9 mouse cellular contexts compared by ENCODE assay signal in genomic region chr5:131813952-131814502, GRCm38 (mm10).
A peak's percentile ranks its signal among the peaks of the same experiment; 100 is the strongest.
DNase-seq lines count a peak whose midpoint lies in the region; ATAC-seq and TF ChIP-seq lines count a peak whose summit lies in the region.
"Had no signal": no experiment of that assay in that cellular context is flagged by ENCODE, and none has a peak within 500 bp of the region (broad histone marks: within the 10 kb centered on the region; RNA-seq: fewer than 3 reads in every experiment).

No protein-coding gene starts in this region.

- H3K27ac ChIP-seq in forebrain, embryonic 15.5 days (replicated peaks) = peak overlapping the region; percentile 51
- H3K27ac ChIP-seq in forebrain, embryonic 10.5 days = no peak overlapping the region
- H3K27ac ChIP-seq in MEL (ENCODE audit: control insufficient read depth, low read depth, low read length) = peak overlapping the region; percentile 89
- H3K27ac ChIP-seq in heart, embryonic 14.5 days (replicated peaks in 1 of 2; ENCODE audit: control insufficient read depth in 1 of 2, insufficient read depth in 1 of 2, low read depth in 2 of 2, low read length in 2 of 2) = peak overlapping the region; percentile 20 to 61; a peak in 3 of 4 replicates
- H3K27ac ChIP-seq in liver, embryonic 14.5 days = no peak overlapping the region; the same call in 1 of the 2 replicates
- H3K27ac ChIP-seq in hindbrain, postnatal 0 days = no peak overlapping the region
- H3K27ac ChIP-seq in hindbrain, embryonic 10.5 days = no peak overlapping the region
- H3K27ac ChIP-seq: hindbrain, embryonic 15.5 days had no signal

- TF ChIP-seq CTCF in MEL (IDR thresholded peaks at IDR 0.05 in 2 of 3, conservative IDR thresholded peaks at IDR 0.05 in 1 of 3; ENCODE audit: control insufficient read depth in 1 of 3, insufficient read depth in 1 of 3, low read depth in 2 of 3, low read length in 3 of 3, poor library complexity in 1 of 3, severe bottlenecking in 1 of 3) = no peak
- no peak for TF ChIP-seq CTCF in liver, embryonic 14.5 days (IDR thresholded peaks at IDR 0.05; ENCODE audit: low read depth)
- no peak for TF ChIP-seq CTCF in hindbrain, postnatal 0 days (IDR thresholded peaks at IDR 0.05; ENCODE audit: low read depth)

- no peaks in the 10 kb centered on the region for H3K36me3 ChIP-seq in forebrain, embryonic 15.5 days
- no peaks in the 10 kb centered on the region for H3K36me3 ChIP-seq in forebrain, embryonic 10.5 days (replicated peaks)
- H3K36me3 ChIP-seq in MEL (ENCODE audit: control insufficient read depth in 1 of 2, insufficient read depth in 2 of 2, low read length in 2 of 2) = peaks cover 0 to 5% of the 10 kb centered on the region in 2 experiments; a peak in 2 of 4 replicates
- H3K36me3 ChIP-seq in heart, embryonic 14.5 days (ENCODE audit: control insufficient read depth, insufficient read depth, low read length) = no peaks in the 10 kb centered on the region
- H3K36me3 ChIP-seq in liver, embryonic 14.5 days (replicated peaks; ENCODE audit: control insufficient read depth, insufficient read depth, low read depth) = no peaks in the 10 kb centered on the region
- H3K36me3 ChIP-seq in hindbrain, postnatal 0 days (ENCODE audit: insufficient read depth, low read length) = no peaks in the 10 kb centered on the region
- no peaks in the 10 kb centered on the region for H3K36me3 ChIP-seq in hindbrain, embryonic 10.5 days
- H3K36me3 ChIP-seq: hindbrain, embryonic 15.5 days had no signal

- no peak overlapping the region for H3K4me2 ChIP-seq in forebrain, embryonic 15.5 days (replicated peaks)
- no peak overlapping the region for H3K4me2 ChIP-seq in heart, embryonic 14.5 days (ENCODE audit: low read length)
- H3K4me2 ChIP-seq in liver, embryonic 14.5 days (ENCODE audit: low read depth) = no peak overlapping the region
- no peak overlapping the region for H3K4me2 ChIP-seq in hindbrain, postnatal 0 days (ENCODE audit: low read depth, low read length)
- H3K4me2 ChIP-seq: hindbrain, embryonic 15.5 days had no signal

- H3K4me1 ChIP-seq in forebrain, embryonic 15.5 days = peaks cover 37% of the 10 kb centered on the region
- peaks cover 6% of the 10 kb centered on the region; the same call in 1 of the 2 replicates for H3K4me1 ChIP-seq in forebrain, embryonic 10.5 days
- H3K4me1 ChIP-seq in MEL (ENCODE audit: control insufficient read depth in 1 of 2, insufficient read depth in 2 of 2, low read length in 2 of 2) = peaks cover 7 to 20% of the 10 kb centered on the region in 2 experiments; a peak in 3 of 4 replicates
- H3K4me1 ChIP-seq in heart, embryonic 14.5 days (ENCODE audit: control insufficient read depth in 2 of 2, insufficient read depth in 2 of 2, low read length in 2 of 2) = peaks cover 18 to 26% of the 10 kb centered on the region in 2 experiments
- peaks cover 10 to 29% of the 10 kb centered on the region in 2 experiments for H3K4me1 ChIP-seq in liver, embryonic 14.5 days (replicated peaks; ENCODE audit: control insufficient read depth in 2 of 2, insufficient read depth in 2 of 2, low read length in 1 of 2)
- no peaks in the 10 kb centered on the region for H3K4me1 ChIP-seq in hindbrain, postnatal 0 days (ENCODE audit: insufficient read depth, low read length)
- H3K4me1 ChIP-seq in hindbrain, embryonic 10.5 days (replicated peaks) = peaks cover 6% of the 10 kb centered on the region; the same call in 1 of the 2 replicates

- peak in 1 of 2 experiments; percentile 52; a peak in 1 of 4 replicates for TF ChIP-seq EP300 in MEL (IDR thresholded peaks at IDR 0.05; ENCODE audit: low read depth in 1 of 2, low read length in 2 of 2)
- TF ChIP-seq EP300 in liver, embryonic 14.5 days (IDR thresholded peaks at IDR 0.05; ENCODE audit: low read depth) = no peak; the same call in 1 of the 2 replicates

- H3K4me3 ChIP-seq in forebrain, embryonic 15.5 days = no peak overlapping the region
- no peak overlapping the region for H3K4me3 ChIP-seq in forebrain, embryonic 10.5 days
- H3K4me3 ChIP-seq in MEL (ENCODE audit: control insufficient read depth in 1 of 2, insufficient read depth in 1 of 2, low read depth in 2 of 2, low read length in 2 of 2) = peak overlapping the region; percentile 18 to 38; a peak in 3 of 4 replicates
- no peak overlapping the region for H3K4me3 ChIP-seq in heart, embryonic 14.5 days (ENCODE audit: control insufficient read depth in 1 of 2, insufficient read depth in 1 of 2, low read depth in 1 of 2, low read length in 2 of 2)
- H3K4me3 ChIP-seq in liver, embryonic 14.5 days (ENCODE audit: insufficient read depth in 1 of 2, low read depth in 2 of 2, low read length in 2 of 2) = no peak overlapping the region
- no peak overlapping the region for H3K4me3 ChIP-seq in hindbrain, postnatal 0 days (ENCODE audit: low read length)
- no peak overlapping the region for H3K4me3 ChIP-seq in hindbrain, embryonic 10.5 days
- H3K4me3 ChIP-seq: hindbrain, embryonic 15.5 days had no signal

- no peak for TF ChIP-seq RAD21 in MEL (IDR thresholded peaks at IDR 0.05; ENCODE audit: low read depth, low read length)

- DNase-seq in forebrain, embryonic 10.5 days (ENCODE audit: extremely low spot score, low spot score) = no peak
- peak; percentile 66 for DNase-seq in MEL (ENCODE audit: low read depth, low spot score)
- DNase-seq in liver, embryonic 14.5 days (ENCODE audit: low read depth in 3 of 3, low spot score in 3 of 3) = peak in 2 of 3 experiments; percentile 24 to 47
- DNase-seq in right cerebral cortex, postnatal 25 days = no peak
- DNase-seq in hindbrain, postnatal 0 days (ENCODE audit: low spot score) = no peak
- no peak for DNase-seq in hindbrain, embryonic 10.5 days (ENCODE audit: low spot score)

- no peak for TF ChIP-seq POLR2A in MEL (IDR thresholded peaks at IDR 0.05; ENCODE audit: control insufficient read depth in 1 of 2, insufficient read depth in 1 of 2, low read depth in 1 of 2, low read length in 2 of 2, poor library complexity in 1 of 2)

- H3K27me3 ChIP-seq in forebrain, embryonic 15.5 days = no peaks in the 10 kb centered on the region
- peaks cover 8% of the 10 kb centered on the region for H3K27me3 ChIP-seq in forebrain, embryonic 10.5 days (ENCODE audit: poor library complexity, severe bottlenecking)
- H3K27me3 ChIP-seq in MEL (ENCODE audit: control insufficient read depth in 1 of 2, insufficient read depth in 2 of 2, low read length in 2 of 2) = no peaks in the 10 kb centered on the region
- no peaks in the 10 kb centered on the region for H3K27me3 ChIP-seq in heart, embryonic 14.5 days (ENCODE audit: control insufficient read depth, insufficient read depth, low read length)
- no peaks in the 10 kb centered on the region for H3K27me3 ChIP-seq in liver, embryonic 14.5 days (ENCODE audit: control insufficient read depth, insufficient read depth, low read length)
- no peaks in the 10 kb centered on the region for H3K27me3 ChIP-seq in hindbrain, postnatal 0 days (ENCODE audit: insufficient read depth, low read length)
- H3K27me3 ChIP-seq in hindbrain, embryonic 10.5 days (ENCODE audit: insufficient read depth, poor library complexity, severe bottlenecking) = 0 out of 2 replicates have a peak, but pooled peaks cover 5% of the 10 kb centered on the region
- H3K27me3 ChIP-seq: hindbrain, embryonic 15.5 days had no signal

- WGBS in forebrain, embryonic 15.5 days = 73% methylated on average over 10 of the region's 10 CpGs
- WGBS in forebrain, embryonic 10.5 days = 82% methylated on average over 10 of the region's 10 CpGs
- 34% methylated on average over 10 of the region's 10 CpGs for WGBS in heart, embryonic 14.5 days
- 15% methylated on average over 10 of the region's 10 CpGs for WGBS in liver, embryonic 14.5 days (ENCODE audit: insufficient replicate concordance)
- 79% methylated on average over 10 of the region's 10 CpGs for WGBS in hindbrain, postnatal 0 days
- 86% methylated on average over 10 of the region's 10 CpGs for WGBS in hindbrain, embryonic 10.5 days

- H3K9ac ChIP-seq in forebrain, embryonic 15.5 days (replicated peaks) = no peak overlapping the region
- H3K9ac ChIP-seq in MEL (ENCODE audit: control insufficient read depth, low read depth, low read length, poor library complexity, severe bottlenecking) = peak overlapping the region; percentile 36; the same call in 1 of the 2 replicates
- H3K9ac ChIP-seq in heart, embryonic 14.5 days (ENCODE audit: low read length) = no peak overlapping the region
- no peak overlapping the region for H3K9ac ChIP-seq in liver, embryonic 14.5 days (replicated peaks)
- no peak overlapping the region for H3K9ac ChIP-seq in hindbrain, postnatal 0 days (replicated peaks; ENCODE audit: low read length)
- H3K9ac ChIP-seq: hindbrain, embryonic 15.5 days had no signal

- ATAC-seq in forebrain, embryonic 15.5 days (replicated peaks) = no peak
- ATAC-seq in heart, embryonic 14.5 days (ENCODE audit: insufficient number of reproducible peaks, insufficient read depth, low FRiP score, low read depth) = peak; percentile 78; the same call in 1 of the 2 replicates
- ATAC-seq in liver, embryonic 14.5 days (ENCODE audit: insufficient read depth) = peak; percentile 79
- ATAC-seq in hindbrain, postnatal 0 days = no peak

- no peaks in the 10 kb centered on the region for H3K9me3 ChIP-seq in forebrain, embryonic 15.5 days
- H3K9me3 ChIP-seq in forebrain, embryonic 10.5 days = no peaks in the 10 kb centered on the region
- H3K9me3 ChIP-seq in MEL (replicated peaks; ENCODE audit: insufficient read depth, low read length) = no peaks in the 10 kb centered on the region
- no peaks in the 10 kb centered on the region for H3K9me3 ChIP-seq in heart, embryonic 14.5 days (ENCODE audit: control insufficient read depth, low read length)
- no peaks in the 10 kb centered on the region for H3K9me3 ChIP-seq in liver, embryonic 14.5 days (ENCODE audit: control insufficient read depth, low read length)
- H3K9me3 ChIP-seq in hindbrain, postnatal 0 days (ENCODE audit: low read length) = no peaks in the 10 kb centered on the region
- no peaks in the 10 kb centered on the region for H3K9me3 ChIP-seq in hindbrain, embryonic 10.5 days
- H3K9me3 ChIP-seq: hindbrain, embryonic 15.5 days had no signal

- no peaks in the 10 kb centered on the region for H3K79me2 ChIP-seq in MEL (ENCODE audit: control insufficient read depth, insufficient read depth, low read length, poor library complexity)

TF ChIP-seq in MEL, 35 proteins besides CTCF, POLR2A, EP300 and RAD21 (continues in another document):
- TF ChIP-seq SMC3 (IDR thresholded peaks at IDR 0.05; ENCODE audit: low read depth, low read length) (no peak), GATA1 (IDR thresholded peaks at IDR 0.05; ENCODE audit: low read depth, low read length) (peak; percentile 53; the same call in 1 of the 2 replicates), TAL1 (IDR thresholded peaks at IDR 0.05; ENCODE audit: low read length) (peak; percentile 54), MAX (IDR thresholded peaks at IDR 0.05; ENCODE audit: low read length) (0 out of 2 replicates have a peak, but pooled peaks have one; percentile 18), TCF12 (IDR thresholded peaks at IDR 0.05; ENCODE audit: low read depth, low read length) (peak; percentile 65), UBTF (IDR thresholded peaks at IDR 0.05; ENCODE audit: borderline replicate concordance, insufficient read depth, low read depth, low read length) (no peak), TBP (IDR thresholded peaks at IDR 0.05; ENCODE audit: low read depth, low read length) (no peak), BHLHE40 (IDR thresholded peaks at IDR 0.05; ENCODE audit: borderline replicate concordance, low read depth, low read length) (no peak), ETS1 (IDR thresholded peaks at IDR 0.05; ENCODE audit: low read depth, low read length) (peak; percentile 55)

Comparison
In these comparisons a context has a peak if more than half of its experiments do, and no peak if none do; other contexts are left out.
1. H3K27ac ChIP-seq: peak in forebrain, embryonic 15.5 days (single experiment), MEL (single experiment) and heart, embryonic 14.5 days (2 of 2); none in forebrain, embryonic 10.5 days (single experiment), liver, embryonic 14.5 days (single experiment), hindbrain, postnatal 0 days (single experiment) and hindbrain, embryonic 10.5 days (single experiment).
2. ATAC-seq: peak in heart, embryonic 14.5 days (single experiment) and liver, embryonic 14.5 days (single experiment); none in forebrain, embryonic 15.5 days (single experiment) and hindbrain, postnatal 0 days (single experiment).
3. H3K4me3 ChIP-seq: peak in MEL (2 of 2); none in forebrain, embryonic 15.5 days (single experiment), forebrain, embryonic 10.5 days (single experiment), heart, embryonic 14.5 days (0 of 2), liver, embryonic 14.5 days (0 of 2), hindbrain, postnatal 0 days (single experiment) and hindbrain, embryonic 10.5 days (single experiment).
4. DNase-seq: peak in MEL (single experiment) and liver, embryonic 14.5 days (2 of 3); none in forebrain, embryonic 10.5 days (single experiment), right cerebral cortex, postnatal 25 days (single experiment), hindbrain, postnatal 0 days (single experiment) and hindbrain, embryonic 10.5 days (single experiment).